Mouse (Mus musculus): ENCODE data around the gene Zfp985. TPM values are rescaled to one million over a fixed set of nuclear protein-coding genes. Genes with fewer than 3 reads are reported as not detected.
A peak's percentile ranks its signal among the peaks of the same experiment; 100 is the strongest.
"Not testable (repeated sequence)": the region's sequence is repeated elsewhere in the genome, so short reads cannot be mapped to it uniquely, and the experiment has no call there.

Gene Zfp985
- polyA plus RNA-seq, 1 experiment from 2014 or later, result 0.26 TPM

DNA sequence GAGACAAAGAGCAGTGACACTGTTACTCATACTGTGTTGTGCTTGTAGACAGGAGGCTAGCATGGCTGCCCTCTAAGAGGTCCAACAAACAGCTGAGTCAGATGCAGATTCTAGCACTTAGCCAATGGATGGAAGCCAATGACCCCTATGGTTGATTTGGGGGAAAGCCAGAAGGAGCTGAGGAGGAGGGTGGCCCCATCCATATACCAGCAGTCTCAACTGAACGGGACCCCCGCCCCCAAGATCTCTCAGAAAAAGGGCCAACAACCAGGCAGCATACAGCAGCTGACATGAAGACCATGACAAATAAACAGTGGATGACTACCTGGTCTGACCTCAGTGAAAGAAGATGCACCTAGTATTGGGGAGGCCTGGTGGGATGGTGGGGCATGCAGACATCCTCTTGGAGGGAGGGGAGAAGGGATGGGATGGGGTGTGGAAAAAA is 80.8 kb downstream of the Zfp985 start:
- H3K9ac ChIP-seq (replicated peaks; ENCODE audit: low read depth, low read length); H3K9me3 ChIP-seq (ENCODE audit: control insufficient read depth, low read depth, low read length); H3K4me2 ChIP-seq (replicated peaks; ENCODE audit: low read depth, low read length); H3K36me3 ChIP-seq (ENCODE audit: control insufficient read depth, insufficient read depth, low read length); H3K4me3 ChIP-seq (ENCODE audit: low read depth, low read length); H3K27me3 ChIP-seq (ENCODE audit: control insufficient read depth, insufficient read depth, low read length); H3K27ac ChIP-seq (ENCODE audit: low read length); H3K4me1 ChIP-seq (ENCODE audit: control insufficient read depth, insufficient read depth, low read length): not testable (repeated sequence)
- no CpG with 5 or more reads among the region's 2 CpGs for WGBS
- ATAC-seq (ENCODE audit: insufficient number of reproducible peaks, insufficient read depth, low FRiP score, low read depth), result peak; percentile 71

Other genes with a start within 250 kb of the Zfp985 start
- gene Zfp988, start 247.6 kb upstream of the Zfp985 start, polyA plus RNA-seq (2014; fragmentation: Nextera tagmentation; extraction: Ambion mirVana), result 0.21 and 0.22 TPM in 2 replicates
- 0.26 TPM in 1 of 2 replicates, not detected in the other for gene Zfp978, start 192.0 kb upstream of the Zfp985 start, polyA plus RNA-seq (2014; fragmentation: Nextera tagmentation; extraction: Ambion mirVana)
- 8.1 and 8.3 TPM in 2 replicates for gene Zfp982, start 60.9 kb upstream of the Zfp985 start, polyA plus RNA-seq (2014; fragmentation: Nextera tagmentation; extraction: Ambion mirVana)
- gene Gm16503, start 13.1 kb upstream of the Zfp985 start, polyA plus RNA-seq (2014; fragmentation: Nextera tagmentation; extraction: Ambion mirVana), result 0.59 and 0.67 TPM in 2 replicates
- 3.0 and 3.2 TPM in 2 replicates for gene Zfp979, start 89.2 kb downstream of the Zfp985 start, polyA plus RNA-seq (2014; fragmentation: Nextera tagmentation; extraction: Ambion mirVana)
- gene Zfp534, start 149.3 kb downstream of the Zfp985 start, polyA plus RNA-seq (2014; fragmentation: Nextera tagmentation; extraction: Ambion mirVana), result not detected in 2 replicates